Mouse (Mus musculus): ENCODE measurements at regions not wholly inside any gene's neighbourhood (a gene's known extent, or its start where the extent isn't known, plus 50 kb on each side); places are given as distances from the start of the nearest gene placed in this dataset.

GRCm38 (mm10) chr16:24059090-24059600 is 70.5 kb upstream of the Bcl6 start:
- DNase-seq (ENCODE audit: low spot score in 2 of 2), result no peak

GRCm38 (mm10) chr16:24056885-24057531 is 68.4 kb upstream of the Bcl6 start:
- no peak for DNase-seq (ENCODE audit: low spot score in 2 of 2)

- DNase-seq (ENCODE audit: low spot score in 2 of 2), result no peak
Measured at GRCm38 (mm10) chr16:24056123-24056884, 67.7 kb upstream of the Bcl6 start.

- DNase-seq (ENCODE audit: low spot score in 2 of 2), result no peak
Measured at GRCm38 (mm10) chr16:24054293-24054692, 65.6 kb upstream of the Bcl6 start.

- no peak for DNase-seq (ENCODE audit: low spot score in 2 of 2)
Measured at GRCm38 (mm10) chr16:24053403-24053802, 64.8 kb upstream of the Bcl6 start.

- DNase-seq (ENCODE audit: low spot score in 2 of 2), result no peak
Measured at GRCm38 (mm10) chr16:24050856-24051640, 62.4 kb upstream of the Bcl6 start.

GRCm38 (mm10) chr16:24043779-24044178 is 55.1 kb upstream of the Bcl6 start:
- no peak for DNase-seq (ENCODE audit: low spot score in 2 of 2)

- DNase-seq (ENCODE audit: low spot score in 2 of 2), result no peak
Measured at GRCm38 (mm10) chr16:24042977-24043376, 54.3 kb upstream of the Bcl6 start.

GRCm38 (mm10) chr16:24042216-24042615 is 53.6 kb upstream of the Bcl6 start:
- DNase-seq (ENCODE audit: low spot score in 2 of 2), result no peak

GRCm38 (mm10) chr16:24041403-24041802 is 52.8 kb upstream of the Bcl6 start:
- DNase-seq (ENCODE audit: low spot score in 2 of 2), result no peak

GRCm38 (mm10) chr16:24039765-24040164 is 51.1 kb upstream of the Bcl6 start:
- DNase-seq (ENCODE audit: low spot score in 2 of 2), result no peak

All from adrenal gland, adult 18-20 months (tissue).